Mouse (Mus musculus) embryonic facial prominence, embryonic 14.5 days (tissue): ENCODE results near the gene Thsd7b. TPM values are rescaled to one million over a fixed set of nuclear protein-coding genes. Genes with fewer than 3 reads are reported as not detected.

Experiments
- ATAC-seq: fragments of 200-750 bp; cut with Nextera tagmentation; 2 replicates; pipeline ENCODE4 v1.8.0; 2017; ENCODE audit warnings: low read depth, moderate number of reproducible peaks, moderate TSS enrichment
- DNase-seq: peaks from one replicate; pipeline ENCODE4 v3.0.0-alpha.2; 2015; ENCODE audit warnings: low spot score
- H3K27ac ChIP-seq: fragments of 300-500 bp; sonication (generic); replicated peaks from 2 replicates; pipeline ENCODE4 v1.5.1; 2014; ENCODE audit warnings: low read depth, mild to moderate bottlenecking, low read length, moderate library complexity
- H3K27me3 ChIP-seq: fragments of 300-500 bp; sonication (generic); replicated peaks from 2 replicates; pipeline ENCODE4 v1.6.1; 2014; ENCODE audit warnings: low read length; ENCODE audit not compliant: control insufficient read depth, insufficient read depth
- H3K36me3 ChIP-seq: fragments of 300-500 bp; sonication (generic); 2 replicates; pipeline ENCODE4 v1.6.1; 2014; ENCODE audit warnings: low read length, mixed read lengths; ENCODE audit not compliant: control insufficient read depth, insufficient read depth
- H3K4me1 ChIP-seq: fragments of 300-500 bp; sonication (generic); 2 replicates; pipeline ENCODE4 v1.6.1; 2014; ENCODE audit warnings: antibody characterized with exemption, low read length; ENCODE audit not compliant: control insufficient read depth, insufficient read depth
- H3K4me2 ChIP-seq: fragments of 300-500 bp; sonication (generic); 2 replicates; pipeline ENCODE4 v1.6.1; 2014; ENCODE audit warnings: low read depth, mild to moderate bottlenecking, low read length, moderate library complexity, mixed read lengths
- H3K4me3 ChIP-seq: fragments of 300-500 bp; sonication (generic); 2 replicates; pipeline ENCODE4 v1.5.1; 2014; ENCODE audit warnings: low read depth, mild to moderate bottlenecking, low read length
- H3K9ac ChIP-seq: fragments of 300-500 bp; sonication (generic); 2 replicates; pipeline ENCODE4 v1.6.1; 2014; ENCODE audit warnings: low read depth, mild to moderate bottlenecking, low read length, moderate library complexity, mixed read lengths
- H3K9me3 ChIP-seq: fragments of 300-500 bp; sonication (generic); 2 replicates; pipeline ENCODE4 v1.6.1; 2016; ENCODE audit warnings: low read length; ENCODE audit not compliant: control insufficient read depth
- WGBS: fragments of 180-500 bp; shearing (Covaris S2); extraction: QIAGEN DNeasy Blood & Tissue Kit; methylation state at CpG from one replicate; pipeline ENCODE4 v1.1.7; 2014; 5-methylcytosine and 5-hydroxymethylcytosine counted together
- polyA plus RNA-seq: library from polyadenylated mRNA; unstranded; fragments of >200 nt; fragmentation: Nextera tagmentation; extraction: Ambion mirVana; gene quantifications from 2 replicates; pipeline ENCODE4 v1.2.1, GENCODE M21; 2014

The Thsd7b gene
- polyA plus RNA-seq, 1 experiment from 2014 or later = 6.7 TPM

- Histone ChIP-seq H3K36me3 (no peaks in the 10 kb centered on the region), H3K9me3 (no peaks in the 10 kb centered on the region), H3K4me3 (no peak overlapping the region), H3K27ac (no peak overlapping the region), H3K27me3 (no peaks in the 10 kb centered on the region), H3K9ac (no peak overlapping the region), H3K4me1 (no peaks in the 10 kb centered on the region), H3K4me2 (no peak overlapping the region)
- WGBS = 62% methylated on average over 6 of the region's 6 CpGs
- DNase-seq (no peak), ATAC-seq (no peak)
Observed at GRCm38 (mm10) chr1:129867714-129868113, 594.6 kb downstream of the Thsd7b start.

GRCm38 (mm10) chr1:129874355-129874754, 601.3 kb downstream of the Thsd7b start:
- Histone ChIP-seq H3K4me1 (no peaks in the 10 kb centered on the region), H3K36me3 (no peaks in the 10 kb centered on the region), H3K4me2 (no peak overlapping the region), H3K9me3 (no peaks in the 10 kb centered on the region), H3K27me3 (no peaks in the 10 kb centered on the region), H3K4me3 (no peak overlapping the region), H3K27ac (no peak overlapping the region), H3K9ac (no peak overlapping the region)
- DNase-seq = no peak
- ATAC-seq = no peak
- 68% methylated on average over 4 of the region's 4 CpGs for WGBS

DNA sequence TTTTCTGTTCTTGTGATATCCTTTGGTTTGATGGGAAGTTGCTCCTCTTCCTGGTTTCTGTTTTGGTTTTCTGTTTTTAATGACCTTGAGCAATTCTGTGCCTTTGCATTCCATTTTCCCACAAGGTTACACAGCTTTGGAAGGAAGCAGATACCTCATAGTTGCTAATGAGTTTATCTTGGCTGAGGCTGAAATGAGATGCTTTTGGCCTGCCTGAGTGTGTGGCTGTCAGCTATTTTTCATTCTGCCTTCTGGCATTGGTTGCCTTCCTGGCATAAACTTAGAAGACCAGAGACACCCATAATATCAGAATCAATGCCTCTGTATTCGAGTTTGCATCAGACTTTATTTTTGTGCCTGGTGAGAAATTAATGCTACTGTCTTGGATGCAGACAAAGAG, 614.8 kb downstream of the Thsd7b start:
- ATAC-seq (no peak), DNase-seq (no peak)
- H3K27ac ChIP-seq = no peak overlapping the region
- H3K36me3 ChIP-seq = no peaks in the 10 kb centered on the region
- H3K9me3 ChIP-seq = no peaks in the 10 kb centered on the region
- H3K4me3 ChIP-seq = no peak overlapping the region
- no peaks in the 10 kb centered on the region for H3K27me3 ChIP-seq
- no peak overlapping the region for H3K4me2 ChIP-seq
- H3K4me1 ChIP-seq = no peaks in the 10 kb centered on the region
- 49% methylated on average over 1 of the region's 1 CpGs for WGBS
- no peak overlapping the region for H3K9ac ChIP-seq

GRCm38 (mm10) chr1:129898121-129898520, 625.0 kb downstream of the Thsd7b start:
- Histone ChIP-seq H3K4me1 (no peaks in the 10 kb centered on the region), H3K4me2 (no peak overlapping the region), H3K4me3 (no peak overlapping the region), H3K9ac (no peak overlapping the region), H3K27ac (no peak overlapping the region), H3K36me3 (no peaks in the 10 kb centered on the region), H3K27me3 (no peaks in the 10 kb centered on the region), H3K9me3 (no peaks in the 10 kb centered on the region)
- no peak for DNase-seq
- ATAC-seq = no peak
- WGBS = 74% methylated on average over 5 of the region's 5 CpGs

DNA sequence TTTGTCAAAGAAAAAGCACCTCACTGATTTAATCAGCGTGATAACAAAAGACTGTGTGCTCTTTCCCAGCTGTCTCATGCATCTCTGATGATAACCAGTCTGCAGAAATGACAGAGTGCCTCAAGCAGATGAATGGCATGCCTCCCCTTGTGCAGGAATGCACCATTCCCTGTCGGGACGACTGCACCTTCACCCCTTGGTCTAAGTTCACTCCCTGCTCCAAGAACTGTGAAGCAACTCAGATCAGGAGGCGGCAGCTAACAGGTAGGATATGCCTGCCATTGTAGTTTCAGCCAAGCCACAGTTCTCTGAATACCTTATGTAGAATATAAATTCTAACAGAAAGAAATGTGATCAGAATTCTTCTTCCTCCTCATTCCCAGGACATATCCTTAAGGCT, 642.4 kb downstream of the Thsd7b start:
- Histone ChIP-seq H3K4me2 (no peak overlapping the region), H3K27me3 (no peaks in the 10 kb centered on the region), H3K4me1 (no peaks in the 10 kb centered on the region), H3K27ac (no peak overlapping the region), H3K36me3 (no peaks in the 10 kb centered on the region), H3K9me3 (no peaks in the 10 kb centered on the region), H3K9ac (no peak overlapping the region), H3K4me3 (no peak overlapping the region)
- WGBS = 44% methylated on average over 4 of the region's 4 CpGs
- DNase-seq (no peak), ATAC-seq (no peak)

DNA sequence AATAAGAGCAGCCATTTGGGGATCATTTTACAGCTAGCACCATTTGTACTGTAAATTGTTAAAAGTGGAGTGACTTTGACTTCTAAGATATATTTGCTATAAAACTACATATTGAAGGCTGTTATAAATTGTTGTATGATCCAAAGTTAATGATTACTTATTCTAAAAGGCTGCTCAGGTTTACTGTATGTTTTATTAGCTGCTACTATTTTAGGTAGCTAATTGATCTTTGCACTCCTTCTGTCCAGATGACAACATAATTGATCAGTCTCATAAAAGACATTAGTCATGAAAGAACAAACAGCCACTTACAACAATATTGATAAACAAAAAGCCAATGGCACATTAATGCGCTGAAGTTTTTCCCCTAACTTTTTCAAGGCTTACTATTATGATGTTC, 644.5 kb downstream of the Thsd7b start:
- H3K9me3 ChIP-seq = no peaks in the 10 kb centered on the region
- no peak overlapping the region for H3K27ac ChIP-seq
- no peak overlapping the region for H3K4me3 ChIP-seq
- H3K27me3 ChIP-seq = no peaks in the 10 kb centered on the region
- H3K36me3 ChIP-seq = no peaks in the 10 kb centered on the region
- 88% methylated on average over 1 of the region's 1 CpGs for WGBS
- ATAC-seq (no peak), DNase-seq (no peak)
- H3K4me1 ChIP-seq = no peaks in the 10 kb centered on the region
- H3K9ac ChIP-seq = no peak overlapping the region
- no peak overlapping the region for H3K4me2 ChIP-seq

DNA sequence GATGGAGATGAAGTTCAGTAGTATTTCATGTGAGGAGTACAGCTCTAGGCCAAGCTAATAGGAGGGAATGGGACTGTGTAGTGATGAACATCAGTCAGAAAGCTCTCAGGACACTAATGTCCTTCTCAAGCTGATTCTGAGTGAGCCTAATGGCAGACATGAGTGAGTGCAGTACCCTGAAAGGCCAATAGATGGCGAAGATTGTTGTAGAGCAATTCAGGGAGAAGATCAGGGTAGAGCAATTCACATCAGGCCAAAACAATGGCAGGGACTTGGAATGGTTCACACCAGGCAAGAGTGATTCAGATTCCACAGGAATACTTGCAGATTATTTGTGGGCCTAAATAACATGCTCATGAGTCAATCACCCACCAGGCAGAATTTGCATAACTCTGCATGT, 646.3 kb downstream of the Thsd7b start:
- Histone ChIP-seq H3K27me3 (no peaks in the 10 kb centered on the region), H3K36me3 (no peaks in the 10 kb centered on the region), H3K9ac (no peak overlapping the region), H3K4me2 (no peak overlapping the region), H3K4me1 (no peaks in the 10 kb centered on the region), H3K9me3 (no peaks in the 10 kb centered on the region), H3K27ac (no peak overlapping the region), H3K4me3 (no peak overlapping the region)
- WGBS = 74% methylated on average over 1 of the region's 1 CpGs
- DNase-seq (no peak), ATAC-seq (no peak)

- ATAC-seq = no peak
- no peaks in the 10 kb centered on the region for H3K36me3 ChIP-seq
- H3K9ac ChIP-seq = no peak overlapping the region
- 90% methylated on average over 2 of the region's 2 CpGs for WGBS
- no peak overlapping the region for H3K4me3 ChIP-seq
- no peak for DNase-seq
- H3K9me3 ChIP-seq = 0 out of 2 replicates have a peak, but pooled peaks cover 3% of the 10 kb centered on the region
- H3K4me1 ChIP-seq = no peaks in the 10 kb centered on the region
- H3K27me3 ChIP-seq = no peaks in the 10 kb centered on the region
- H3K27ac ChIP-seq = no peak overlapping the region
- H3K4me2 ChIP-seq = no peak overlapping the region
Observed at GRCm38 (mm10) chr1:129931003-129931402, 657.9 kb downstream of the Thsd7b start.

GRCm38 (mm10) chr1:129943116-129943515, 670.0 kb downstream of the Thsd7b start:
- no peaks in the 10 kb centered on the region for H3K27me3 ChIP-seq
- DNase-seq (no peak), ATAC-seq (no peak)
- no peak overlapping the region for H3K27ac ChIP-seq
- no peak overlapping the region for H3K4me3 ChIP-seq
- no peak overlapping the region for H3K4me2 ChIP-seq
- no peaks in the 10 kb centered on the region for H3K9me3 ChIP-seq
- WGBS = 48% methylated on average over 9 of the region's 9 CpGs
- H3K9ac ChIP-seq = no peak overlapping the region
- no peaks in the 10 kb centered on the region for H3K36me3 ChIP-seq
- no peaks in the 10 kb centered on the region for H3K4me1 ChIP-seq
